Comparison of ENCODE assay signal across 15 mouse cellular contexts in genomic region chr11:120182396-120183030, GRCm38 (mm10). TPM values are rescaled to one million over a fixed set of nuclear protein-coding genes. Genes with fewer than 3 reads are reported as not detected.
DNase-seq lines count a peak whose midpoint lies in the region; ATAC-seq and TF ChIP-seq lines count a peak whose summit lies in the region.
"Had no signal": no experiment of that assay in that cellular context is flagged by ENCODE, and none has a peak within 500 bp of the region (broad histone marks: within the 10 kb centered on the region; RNA-seq: fewer than 3 reads in every experiment).

No protein-coding gene starts in this region.

- no peaks in the 10 kb centered on the region for H3K27me3 ChIP-seq in forebrain, embryonic 10.5 days (ENCODE audit: poor library complexity, severe bottlenecking)
- H3K27me3 ChIP-seq in forebrain, embryonic 15.5 days: no peaks in the 10 kb centered on the region
- H3K27me3 ChIP-seq in midbrain, embryonic 10.5 days (ENCODE audit: low read depth, poor library complexity, severe bottlenecking): no peaks in the 10 kb centered on the region
- H3K27me3 ChIP-seq in midbrain, embryonic 16.5 days (ENCODE audit: control insufficient read depth, insufficient read depth, low read depth, low read length): no peaks in the 10 kb centered on the region
- no peaks in the 10 kb centered on the region for H3K27me3 ChIP-seq in kidney, embryonic 15.5 days
- H3K27me3 ChIP-seq in neural tube, embryonic 12.5 days (replicated peaks): no peaks in the 10 kb centered on the region
- no peaks in the 10 kb centered on the region for H3K27me3 ChIP-seq in stomach, postnatal 0 days (ENCODE audit: control insufficient read depth, insufficient read depth, low read length)
- H3K27me3 ChIP-seq: forebrain, embryonic 13.5 days had no signal

- no peak overlapping the region for H3K9ac ChIP-seq in forebrain, embryonic 15.5 days (replicated peaks)
- H3K9ac ChIP-seq in midbrain, embryonic 16.5 days (ENCODE audit: low read depth, low read length): no peak overlapping the region
- no peak overlapping the region for H3K9ac ChIP-seq in kidney, embryonic 15.5 days
- no peak overlapping the region for H3K9ac ChIP-seq in neural tube, embryonic 12.5 days
- H3K9ac ChIP-seq in stomach, postnatal 0 days (ENCODE audit: low read length): no peak overlapping the region; the same call in 1 of the 2 replicates

- no peak for DNase-seq in forebrain, embryonic 10.5 days (ENCODE audit: extremely low spot score, low spot score)
- DNase-seq in midbrain, embryonic 10.5 days (ENCODE audit: low spot score): peak; percentile 33
- DNase-seq in stomach, postnatal 0 days (ENCODE audit: low spot score): no peak
- no peak for DNase-seq in layer of hippocampus, postnatal 36 days
- DNase-seq: cerebellum, adult 9-10 months; heart, adult 2 months; right cerebral cortex, adult 18-20 months; thymus, adult 18-20 months had no signal

- H3K4me3 ChIP-seq in forebrain, embryonic 10.5 days: no peak overlapping the region; the same call in 1 of the 2 replicates
- no peak overlapping the region for H3K4me3 ChIP-seq in forebrain, embryonic 15.5 days
- peak overlapping the region; percentile 96; the same call in 1 of the 2 replicates for H3K4me3 ChIP-seq in midbrain, embryonic 10.5 days
- H3K4me3 ChIP-seq in midbrain, embryonic 16.5 days (ENCODE audit: low read depth, low read length): no peak overlapping the region
- no peak overlapping the region for H3K4me3 ChIP-seq in kidney, embryonic 15.5 days (replicated peaks)
- no peak overlapping the region for H3K4me3 ChIP-seq in neural tube, embryonic 12.5 days
- no peak overlapping the region for H3K4me3 ChIP-seq in stomach, postnatal 0 days (ENCODE audit: low read depth, low read length)
- H3K4me3 ChIP-seq: heart, adult 2 months had no signal

- no peak for TF ChIP-seq EP300 in stomach, postnatal 0 days (optimal IDR thresholded peaks at IDR 0.05)

- WGBS in forebrain, embryonic 10.5 days: 50% methylated on average over 3 of the region's 3 CpGs
- WGBS in forebrain, embryonic 15.5 days: 36% methylated on average over 3 of the region's 3 CpGs
- 43% methylated on average over 3 of the region's 3 CpGs for WGBS in midbrain, embryonic 10.5 days
- 32% methylated on average over 3 of the region's 3 CpGs for WGBS in midbrain, embryonic 16.5 days
- 23% methylated on average over 3 of the region's 3 CpGs for whole genome bisulfite sequencing in kidney, embryonic 15.5 days
- 15% methylated on average over 3 of the region's 3 CpGs for WGBS in neural tube, embryonic 12.5 days
- WGBS in stomach, postnatal 0 days: 35% methylated on average over 3 of the region's 3 CpGs

- H3K4me1 ChIP-seq in forebrain, embryonic 10.5 days: peaks cover 64% of the 10 kb centered on the region
- peaks cover 37% of the 10 kb centered on the region for H3K4me1 ChIP-seq in forebrain, embryonic 15.5 days
- peaks cover 55% of the 10 kb centered on the region for H3K4me1 ChIP-seq in midbrain, embryonic 10.5 days
- peaks cover 30% of the 10 kb centered on the region for H3K4me1 ChIP-seq in midbrain, embryonic 16.5 days (ENCODE audit: control insufficient read depth, insufficient read depth, low read length)
- peaks cover 66% of the 10 kb centered on the region for H3K4me1 ChIP-seq in kidney, embryonic 15.5 days
- H3K4me1 ChIP-seq in neural tube, embryonic 12.5 days: peaks cover 46% of the 10 kb centered on the region
- peaks cover 11% of the 10 kb centered on the region for H3K4me1 ChIP-seq in stomach, postnatal 0 days (replicated peaks; ENCODE audit: control insufficient read depth, insufficient read depth)

- peaks cover 16% of the 10 kb centered on the region for H3K36me3 ChIP-seq in forebrain, embryonic 10.5 days (replicated peaks)
- no peaks in the 10 kb centered on the region for H3K36me3 ChIP-seq in forebrain, embryonic 15.5 days
- H3K36me3 ChIP-seq in midbrain, embryonic 10.5 days: peaks cover 14% of the 10 kb centered on the region
- no peaks in the 10 kb centered on the region for H3K36me3 ChIP-seq in midbrain, embryonic 16.5 days (ENCODE audit: control insufficient read depth, insufficient read depth, low read length)
- no peaks in the 10 kb centered on the region for H3K36me3 ChIP-seq in kidney, embryonic 15.5 days
- H3K36me3 ChIP-seq in neural tube, embryonic 12.5 days: peaks cover 8% of the 10 kb centered on the region; the same call in 1 of the 2 replicates
- no peaks in the 10 kb centered on the region for H3K36me3 ChIP-seq in stomach, postnatal 0 days (ENCODE audit: control insufficient read depth, insufficient read depth, low read length)

- H3K9me3 ChIP-seq in forebrain, embryonic 10.5 days: no peaks in the 10 kb centered on the region
- no peaks in the 10 kb centered on the region for H3K9me3 ChIP-seq in forebrain, embryonic 15.5 days
- no peaks in the 10 kb centered on the region for H3K9me3 ChIP-seq in midbrain, embryonic 10.5 days (replicated peaks)
- no peaks in the 10 kb centered on the region for H3K9me3 ChIP-seq in midbrain, embryonic 16.5 days (replicated peaks; ENCODE audit: control insufficient read depth, low read length, poor library complexity, severe bottlenecking)
- H3K9me3 ChIP-seq in kidney, embryonic 15.5 days (replicated peaks): no peaks in the 10 kb centered on the region
- H3K9me3 ChIP-seq in neural tube, embryonic 12.5 days: no peaks in the 10 kb centered on the region
- no peaks in the 10 kb centered on the region for H3K9me3 ChIP-seq in stomach, postnatal 0 days (ENCODE audit: control insufficient read depth, low read length)
- H3K9me3 ChIP-seq: forebrain, embryonic 13.5 days had no signal

- ATAC-seq in forebrain, embryonic 15.5 days (replicated peaks): no peak
- ATAC-seq in midbrain, embryonic 16.5 days: no peak
- ATAC-seq in kidney, embryonic 15.5 days (replicated peaks; ENCODE audit: low FRiP score): peak; percentile 40
- no peak for ATAC-seq in neural tube, embryonic 12.5 days (ENCODE audit: low FRiP score, low read depth)
- no peak for ATAC-seq in stomach, postnatal 0 days (ENCODE audit: low FRiP score, low TSS enrichment)
- ATAC-seq: CD4-positive, CD25-positive, alpha-beta regulatory T cell, adult 4 months; forebrain, embryonic 13.5 days had no signal

- H3K27ac ChIP-seq in forebrain, embryonic 10.5 days: peak overlapping the region; percentile 100
- H3K27ac ChIP-seq in forebrain, embryonic 15.5 days (replicated peaks): no peak overlapping the region
- peak overlapping the region; percentile 100 for H3K27ac ChIP-seq in midbrain, embryonic 10.5 days (replicated peaks)
- no peak overlapping the region for H3K27ac ChIP-seq in midbrain, embryonic 16.5 days (ENCODE audit: low read length)
- peak overlapping the region; percentile 97 for H3K27ac ChIP-seq in kidney, embryonic 15.5 days
- no peak overlapping the region for H3K27ac ChIP-seq in neural tube, embryonic 12.5 days
- H3K27ac ChIP-seq in stomach, postnatal 0 days (replicated peaks): no peak overlapping the region
- H3K27ac ChIP-seq: heart, adult 2 months had no signal

- H3K4me2 ChIP-seq in forebrain, embryonic 15.5 days (replicated peaks): no peak overlapping the region
- H3K4me2 ChIP-seq in midbrain, embryonic 16.5 days (ENCODE audit: low read length): no peak overlapping the region
- no peak overlapping the region for H3K4me2 ChIP-seq in kidney, embryonic 15.5 days
- peak overlapping the region; percentile 15; the same call in 1 of the 2 replicates for H3K4me2 ChIP-seq in neural tube, embryonic 12.5 days (replicated peaks)
- no peak overlapping the region for H3K4me2 ChIP-seq in stomach, postnatal 0 days (replicated peaks; ENCODE audit: low read depth)
- H3K4me2 ChIP-seq: liver, embryonic 11.5 days had no signal

- TF ChIP-seq CTCF in stomach, postnatal 0 days (IDR thresholded peaks at IDR 0.05; ENCODE audit: low read depth): no peak

RNA-seq across cellular contexts. Expression of gene Slc38a10, which starts 31.4 kb away (rescaled TPM):
- 90.6 and 93.2 TPM in 2 replicates for polyA plus RNA-seq in forebrain, embryonic 10.5 days (2016; fragmentation: Nextera tagmentation; extraction: Ambion mirVana)
- polyA plus RNA-seq in forebrain, embryonic 15.5 days (2015; fragmentation: Nextera tagmentation; extraction: Ambion mirVana): 97.7 and 98.9 TPM in 2 replicates
- 87.1 and 97.9 TPM in 2 replicates for polyA plus RNA-seq in midbrain, embryonic 10.5 days (2016; fragmentation: Nextera tagmentation; extraction: Ambion mirVana)
- polyA plus RNA-seq in midbrain, embryonic 16.5 days (2015; fragmentation: Nextera tagmentation; extraction: Ambion mirVana): 118 TPM in 2 replicates
- polyA plus RNA-seq in kidney, embryonic 15.5 days (2015; fragmentation: Nextera tagmentation; extraction: Ambion mirVana): 109 and 115 TPM in 2 replicates
- 119 and 121 TPM in 2 replicates for polyA plus RNA-seq in neural tube, embryonic 12.5 days (2016; fragmentation: Nextera tagmentation; extraction: Ambion mirVana)
- polyA plus RNA-seq in stomach, postnatal 0 days (2015; fragmentation: Nextera tagmentation; extraction: Ambion mirVana): 40.5 and 42.3 TPM in 2 replicates
- total RNA-seq in layer of hippocampus, postnatal 36 days (2021): 10 to 100 TPM; 80.2 to 86.1 TPM

RNA-seq across cellular contexts. Expression of gene Bahcc1, which starts 50.2 kb away (rescaled TPM):
- polyA plus RNA-seq in forebrain, embryonic 10.5 days (2016; fragmentation: Nextera tagmentation; extraction: Ambion mirVana): 13.7 and 16.1 TPM in 2 replicates
- 15.4 and 16.1 TPM in 2 replicates for polyA plus RNA-seq in forebrain, embryonic 15.5 days (2015; fragmentation: Nextera tagmentation; extraction: Ambion mirVana)
- 14.3 and 16.6 TPM in 2 replicates for polyA plus RNA-seq in midbrain, embryonic 10.5 days (2016; fragmentation: Nextera tagmentation; extraction: Ambion mirVana)
- 9.7 and 13.7 TPM in 2 replicates for polyA plus RNA-seq in midbrain, embryonic 16.5 days (2015; fragmentation: Nextera tagmentation; extraction: Ambion mirVana)
- 11.8 and 14.1 TPM in 2 replicates for polyA plus RNA-seq in kidney, embryonic 15.5 days (2015; fragmentation: Nextera tagmentation; extraction: Ambion mirVana)
- polyA plus RNA-seq in neural tube, embryonic 12.5 days (2016; fragmentation: Nextera tagmentation; extraction: Ambion mirVana): 21.6 and 22.8 TPM in 2 replicates
- 2.7 and 2.9 TPM in 2 replicates for polyA plus RNA-seq in stomach, postnatal 0 days (2015; fragmentation: Nextera tagmentation; extraction: Ambion mirVana)
- 10 to 100 TPM; 19.6 to 20.0 TPM for total RNA-seq in layer of hippocampus, postnatal 36 days (2021)
- polyA plus RNA-seq: CD4-positive, CD25-positive, alpha-beta regulatory T cell, adult 4 months had no signal

Comparison
In these comparisons a context has a peak if more than half of its experiments do, and no peak if none do; other contexts are left out.
1. H3K27ac ChIP-seq: peak in forebrain, embryonic 10.5 days (single experiment), midbrain, embryonic 10.5 days (single experiment) and kidney, embryonic 15.5 days (single experiment); none in forebrain, embryonic 15.5 days (single experiment), midbrain, embryonic 16.5 days (single experiment), neural tube, embryonic 12.5 days (single experiment) and stomach, postnatal 0 days (single experiment).